Mouse (Mus musculus) intestine, postnatal 0 days (tissue): ENCODE results near the gene Slc43a1. TPM values are rescaled to one million over a fixed set of nuclear protein-coding genes. Genes with fewer than 3 reads are reported as not detected.

Source experiments
- ATAC-seq: fragments of 200-750 bp; cut with Nextera tagmentation; 2 replicates; pipeline ENCODE4 v1.8.0; 2017; ENCODE audit warnings: mild to moderate bottlenecking, moderate TSS enrichment, moderate library complexity
- H3K27ac ChIP-seq: fragments of 300-500 bp; sonication (generic); 2 replicates; pipeline ENCODE4 v1.5.1; 2014; ENCODE audit warnings: mild to moderate bottlenecking, low read depth, low read length, moderate library complexity
- H3K27me3 ChIP-seq: fragments of 300-500 bp; sonication (generic); replicated peaks from 2 replicates; pipeline ENCODE4 v1.6.1; 2014; ENCODE audit warnings: low read length, mixed read lengths; ENCODE audit not compliant: control insufficient read depth, insufficient read depth
- H3K36me3 ChIP-seq: fragments of 300-500 bp; sonication (generic); 2 replicates; pipeline ENCODE4 v1.6.1; 2014; ENCODE audit warnings: mild to moderate bottlenecking, moderate library complexity; ENCODE audit not compliant: control insufficient read depth, insufficient read depth
- H3K4me1 ChIP-seq: fragments of 300-500 bp; sonication (generic); replicated peaks from 2 replicates; pipeline ENCODE4 v1.6.1; 2014; ENCODE audit warnings: antibody characterized with exemption, low read length, mixed read lengths; ENCODE audit not compliant: control insufficient read depth, insufficient read depth
- H3K4me2 ChIP-seq: fragments of 300-500 bp; sonication (generic); replicated peaks from 2 replicates; pipeline ENCODE4 v1.6.1; 2014; ENCODE audit warnings: low read depth, mild to moderate bottlenecking, moderate library complexity
- H3K4me3 ChIP-seq: fragments of 300-500 bp; sonication (generic); 2 replicates; pipeline ENCODE4 v1.5.1; 2014; ENCODE audit warnings: low read depth, low read length
- H3K9ac ChIP-seq: fragments of 300-500 bp; sonication (generic); 2 replicates; pipeline ENCODE4 v1.6.1; 2014; ENCODE audit warnings: mild to moderate bottlenecking, low read depth, low read length
- H3K9me3 ChIP-seq: fragments of 300-500 bp; sonication (generic); 2 replicates; pipeline ENCODE4 v1.6.1; 2016; ENCODE audit warnings: mixed run types; ENCODE audit not compliant: control insufficient read depth
- CTCF ChIP-seq: sonication (generic); IDR thresholded peaks from 2 replicates; pipeline ENCODE4 v1.5.1; 2016; ENCODE audit warnings: low read depth, mild to moderate bottlenecking, control low read depth, antibody characterized with exemption, moderate library complexity
- WGBS: fragments of 180-500 bp; shearing (Covaris S2); extraction: QIAGEN DNeasy Blood & Tissue Kit; methylation state at CpG from one replicate; pipeline ENCODE4 v1.1.7; 2014; 5-methylcytosine and 5-hydroxymethylcytosine counted together
- polyA plus RNA-seq: library from polyadenylated mRNA; unstranded; fragments of >200 nt; fragmentation: Nextera tagmentation; extraction: Ambion mirVana; gene quantifications from 2 replicates; pipeline ENCODE4 v1.2.1, GENCODE M21; 2015

Slc43a1 gene
- polyA plus RNA-seq, 1 experiment from 2014 or later: 4.1 TPM

GRCm38 (mm10) chr2:84887411-84888271, 49.0 kb downstream of the Slc43a1 start:
- ATAC-seq: 0 out of 2 replicates have a peak, but pooled peaks have one; percentile 31
- Histone ChIP-seq H3K9ac (no peak overlapping the region), H3K9me3 (no peaks in the 10 kb centered on the region), H3K36me3 (no peaks in the 10 kb centered on the region), H3K4me2 (peak overlapping the region; percentile 87), H3K27me3 (peaks cover 60% of the 10 kb centered on the region), H3K27ac (no peak overlapping the region), H3K4me1 (peaks cover 11% of the 10 kb centered on the region; the same call in 1 of the 2 replicates), H3K4me3 (peak overlapping the region; percentile 52)
- TF ChIP-seq CTCF: peak; percentile 39
- under 1% methylated on average over 58 of the region's 58 CpGs for WGBS

DNA sequence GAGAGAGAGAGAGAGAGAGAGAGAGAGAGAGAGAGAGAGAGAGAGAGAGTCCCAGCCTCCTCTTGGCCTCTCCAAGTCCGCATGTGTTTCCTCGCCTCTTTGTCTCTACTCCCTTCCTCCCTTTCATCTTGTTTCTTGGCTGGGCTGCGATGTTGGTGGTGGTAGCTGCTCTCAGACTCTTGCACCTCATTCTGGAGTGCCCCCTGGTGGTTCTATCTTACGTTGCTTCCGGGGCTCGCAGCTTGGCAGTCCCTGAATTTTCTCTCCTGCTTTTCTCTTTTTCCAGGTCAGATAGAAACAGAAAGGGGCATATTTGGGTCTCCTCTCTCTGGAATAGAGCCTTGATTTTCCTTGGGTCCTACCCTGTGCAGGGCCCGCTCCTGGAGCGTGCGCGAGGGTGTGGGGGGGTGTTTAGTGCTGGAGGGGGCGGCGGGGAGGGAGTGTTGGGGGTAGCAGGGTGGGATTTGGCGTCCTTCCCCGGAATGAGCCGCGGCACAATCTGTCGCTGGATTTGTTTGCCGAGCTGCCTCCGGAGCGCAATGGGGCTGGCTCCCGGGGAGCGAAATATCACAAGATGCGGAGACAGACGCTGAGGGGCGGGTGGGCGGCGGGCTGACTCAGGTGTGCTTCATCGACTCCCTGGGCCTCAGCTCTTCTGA, 50.1 kb downstream of the Slc43a1 start:
- Histone ChIP-seq H3K4me1 (peaks cover 11% of the 10 kb centered on the region; the same call in 1 of the 2 replicates), H3K9ac (0 out of 2 replicates have a peak overlapping the region, but pooled peaks have one; percentile 26), H3K9me3 (no peaks in the 10 kb centered on the region), H3K27me3 (peaks cover 50% of the 10 kb centered on the region), H3K4me3 (peak overlapping the region; percentile 26), H3K4me2 (peak overlapping the region; percentile 87), H3K36me3 (no peaks in the 10 kb centered on the region), H3K27ac (no peak overlapping the region)
- peak; percentile 73 for TF ChIP-seq CTCF
- 0 out of 2 replicates have a peak, but pooled peaks have one; percentile 14 for ATAC-seq
- 3% methylated on average over 28 of the region's 28 CpGs for WGBS

- 18% methylated on average over 14 of the region's 14 CpGs for WGBS
- Histone ChIP-seq H3K9me3 (no peaks in the 10 kb centered on the region), H3K27me3 (peaks cover 46% of the 10 kb centered on the region), H3K4me2 (peak overlapping the region; percentile 87), H3K36me3 (no peaks in the 10 kb centered on the region), H3K4me1 (peaks cover 11% of the 10 kb centered on the region; the same call in 1 of the 2 replicates), H3K9ac (no peak overlapping the region), H3K4me3 (peak overlapping the region; percentile 26), H3K27ac (no peak overlapping the region)
- ATAC-seq: no peak
- no peak for TF ChIP-seq CTCF
Observed at GRCm38 (mm10) chr2:84889316-84890044, 50.8 kb downstream of the Slc43a1 start.

- peak overlapping the region; percentile 87; the same call in 1 of the 2 replicates for H3K4me2 ChIP-seq
- 0% methylated on average over 5 of the region's 5 CpGs for WGBS
- H3K4me1 ChIP-seq: peaks cover 11% of the 10 kb centered on the region; the same call in 1 of the 2 replicates
- no peaks in the 10 kb centered on the region for H3K9me3 ChIP-seq
- peaks cover 41% of the 10 kb centered on the region for H3K27me3 ChIP-seq
- no peak overlapping the region for H3K9ac ChIP-seq
- TF ChIP-seq CTCF: peak; percentile 83
- H3K36me3 ChIP-seq: no peaks in the 10 kb centered on the region
- H3K4me3 ChIP-seq: no peak overlapping the region
- H3K27ac ChIP-seq: no peak overlapping the region
- ATAC-seq: peak; percentile 32; the same call in 1 of the 2 replicates
Observed at GRCm38 (mm10) chr2:84890045-84890340, 51.3 kb downstream of the Slc43a1 start.

DNA sequence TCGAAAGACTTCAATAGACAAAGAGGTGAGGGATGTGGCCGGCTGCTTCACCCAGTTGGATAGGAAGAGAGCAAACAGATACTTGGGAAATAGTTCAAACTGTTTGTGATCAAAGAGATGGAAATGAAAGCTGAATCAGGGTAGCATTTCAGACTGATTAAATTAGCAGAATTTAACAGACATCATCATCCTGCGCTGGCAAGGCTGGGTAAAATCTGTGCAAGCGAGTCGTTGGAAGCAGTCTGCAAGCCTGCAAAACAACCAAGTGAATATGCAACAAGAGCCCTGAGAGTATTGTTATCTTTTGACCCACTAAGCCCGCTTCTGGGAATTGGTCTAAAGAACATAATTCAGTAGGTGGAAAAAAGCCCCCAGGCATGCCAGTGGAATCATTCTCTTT, 54.7 kb downstream of the Slc43a1 start:
- Histone ChIP-seq H3K27me3 (peaks cover 11% of the 10 kb centered on the region), H3K36me3 (no peaks in the 10 kb centered on the region), H3K4me3 (no peak overlapping the region), H3K9me3 (no peaks in the 10 kb centered on the region), H3K9ac (no peak overlapping the region), H3K27ac (no peak overlapping the region), H3K4me2 (no peak overlapping the region), H3K4me1 (0 out of 2 replicates have a peak, but pooled peaks cover 7% of the 10 kb centered on the region)
- ATAC-seq: no peak
- WGBS: 48% methylated on average over 6 of the region's 6 CpGs
- no peak for TF ChIP-seq CTCF
